Mouse (Mus musculus) brain, adult 2 months (tissue): Measurements from ENCODE around the gene Map3k3.
"Not testable (repeated sequence)": the region's sequence is repeated elsewhere in the genome, so short reads cannot be mapped to it uniquely, and the experiment has no call there.

ENCODE experiments used
- DNase-seq: peaks from one replicate; pipeline ENCODE4 v3.0.0; 2011; ENCODE audit warnings: low read depth, low spot score

The Map3k3 gene

DNA sequence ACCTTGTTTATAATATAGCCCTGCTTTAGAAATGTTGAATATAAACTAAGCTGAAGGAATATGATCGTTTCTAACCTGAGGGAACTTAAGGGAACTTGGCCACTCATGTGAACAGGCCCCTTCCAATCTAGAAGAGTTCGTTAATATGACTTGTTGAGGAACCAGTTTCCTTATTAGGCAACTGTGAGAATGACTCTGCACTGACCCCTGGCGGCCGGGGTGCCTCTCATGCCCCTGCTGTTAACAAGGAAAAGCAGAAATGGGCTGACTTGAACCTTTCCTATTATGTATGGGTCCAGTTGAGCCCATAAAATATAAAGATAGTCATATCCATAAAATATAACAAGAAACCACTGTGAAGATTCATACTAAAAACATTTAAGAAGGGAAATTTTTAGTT, 8.1 kb upstream of the Map3k3 start:
- peak; percentile 80 for DNase-seq

- DNase-seq: peak; percentile 73
Measured at GRCm38 (mm10) chr11:106084911-106085561, 623 bp downstream of the Map3k3 start.

GRCm38 (mm10) chr11:106098223-106098622, 13.8 kb downstream of the Map3k3 start:
- DNase-seq: no peak

DNA sequence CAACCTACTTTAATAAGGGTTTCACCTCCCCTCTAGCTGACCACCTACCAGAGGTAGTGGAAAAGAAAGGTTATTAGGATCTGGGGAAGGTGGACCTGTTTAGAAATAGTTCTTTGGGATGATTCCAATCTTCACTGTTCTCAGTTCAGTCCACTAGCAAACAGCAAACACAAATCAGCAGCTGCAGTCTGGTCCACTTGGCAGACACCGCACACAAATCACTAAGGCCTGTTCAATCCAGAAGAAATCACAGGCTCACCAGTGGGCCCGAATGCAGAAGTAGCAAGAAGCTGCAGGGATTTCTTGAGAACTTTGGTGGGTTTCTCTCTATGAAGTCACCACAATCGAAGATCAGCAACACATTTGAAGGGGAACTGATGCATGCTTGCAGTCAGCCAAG, 18.5 kb downstream of the Map3k3 start:
- DNase-seq: peak; percentile 30

- peak; percentile 19 for DNase-seq
Measured at GRCm38 (mm10) chr11:106106047-106106587, 21.7 kb downstream of the Map3k3 start.

- DNase-seq: no peak
Measured at GRCm38 (mm10) chr11:106111688-106112087, 27.3 kb downstream of the Map3k3 start.

- no peak for DNase-seq
Measured at GRCm38 (mm10) chr11:106122221-106122620, 37.8 kb downstream of the Map3k3 start.

- DNase-seq: peak; percentile 35
Measured at GRCm38 (mm10) chr11:106122736-106123135, 38.3 kb downstream of the Map3k3 start.

GRCm38 (mm10) chr11:106124784-106125183, 40.4 kb downstream of the Map3k3 start:
- DNase-seq: peak; percentile 65

- DNase-seq: no peak
Measured at GRCm38 (mm10) chr11:106125827-106126226, 41.4 kb downstream of the Map3k3 start.

GRCm38 (mm10) chr11:106126727-106127373, 42.4 kb downstream of the Map3k3 start:
- DNase-seq: not testable (repeated sequence)

GRCm38 (mm10) chr11:106129477-106129876, 45.1 kb downstream of the Map3k3 start:
- no peak for DNase-seq

GRCm38 (mm10) chr11:106132516-106132915, 48.1 kb downstream of the Map3k3 start:
- DNase-seq: no peak

GRCm38 (mm10) chr11:106134580-106135528, 50.4 kb downstream of the Map3k3 start:
- DNase-seq: peak; percentile 72

- DNase-seq: no peak
Measured at GRCm38 (mm10) chr11:106151219-106151618, 66.8 kb downstream of the Map3k3 start.

DNA sequence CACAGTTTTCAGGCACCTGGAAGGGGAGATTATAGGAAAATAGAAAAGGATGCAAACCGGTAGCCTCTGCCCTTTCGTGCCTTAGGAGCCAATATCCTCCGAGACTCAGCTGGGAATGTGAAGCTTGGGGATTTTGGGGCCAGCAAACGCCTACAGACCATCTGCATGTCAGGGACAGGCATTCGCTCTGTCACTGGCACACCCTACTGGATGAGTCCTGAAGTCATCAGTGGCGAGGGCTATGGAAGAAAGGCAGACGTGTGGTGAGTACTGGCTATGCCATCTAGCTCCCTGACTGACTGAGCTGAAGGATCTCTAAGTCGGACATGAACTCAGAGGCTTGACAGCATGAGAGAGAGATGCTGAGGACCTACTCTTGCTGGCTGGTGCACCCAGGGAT, 67.7 kb downstream of the Map3k3 start:
- DNase-seq: peak; percentile 92

DNA sequence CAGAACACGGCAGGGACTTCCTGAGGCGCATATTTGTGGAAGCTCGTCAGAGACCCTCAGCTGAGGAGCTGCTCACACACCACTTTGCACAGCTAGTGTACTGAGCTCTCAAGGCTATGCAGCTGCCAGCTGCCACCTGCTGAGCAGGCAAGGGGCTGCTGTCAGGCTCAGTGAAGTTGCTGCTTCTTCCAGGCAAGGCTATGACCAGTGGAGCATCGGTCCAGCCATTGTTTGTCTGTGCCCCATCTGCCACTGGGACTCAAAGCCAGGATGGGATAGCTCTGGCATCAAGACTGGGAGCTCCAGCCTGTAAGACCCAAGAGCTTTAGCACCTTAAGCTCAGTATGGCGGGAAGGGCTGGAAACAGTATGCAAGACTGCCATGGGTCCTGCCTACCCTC, 69.7 kb downstream of the Map3k3 start:
- peak; percentile 17 for DNase-seq

GRCm38 (mm10) chr11:106154770-106155169, 70.4 kb downstream of the Map3k3 start:
- DNase-seq: no peak

DNA sequence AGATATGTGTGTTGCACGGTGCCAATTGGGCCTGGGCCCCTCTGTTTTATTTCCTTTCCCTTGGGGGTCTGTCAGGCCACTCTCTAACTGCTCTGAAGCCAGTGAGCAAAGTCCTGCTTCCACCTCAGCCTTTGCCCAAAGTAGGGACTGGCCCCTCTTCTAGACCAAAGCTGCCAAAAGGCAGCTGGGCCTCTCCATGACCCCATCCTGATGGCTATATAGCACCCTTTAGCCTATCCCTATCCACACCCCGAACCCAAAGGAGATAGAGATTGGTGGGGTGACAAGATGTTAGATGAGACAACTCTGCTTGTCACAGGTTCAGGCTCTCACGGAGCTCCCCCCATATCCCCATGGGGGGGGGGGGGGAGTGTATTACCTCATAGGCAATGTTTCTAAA, 71.3 kb downstream of the Map3k3 start:
- no peak for DNase-seq

GRCm38 (mm10) chr11:106156257-106156656, 71.8 kb downstream of the Map3k3 start:
- no peak for DNase-seq

DNA sequence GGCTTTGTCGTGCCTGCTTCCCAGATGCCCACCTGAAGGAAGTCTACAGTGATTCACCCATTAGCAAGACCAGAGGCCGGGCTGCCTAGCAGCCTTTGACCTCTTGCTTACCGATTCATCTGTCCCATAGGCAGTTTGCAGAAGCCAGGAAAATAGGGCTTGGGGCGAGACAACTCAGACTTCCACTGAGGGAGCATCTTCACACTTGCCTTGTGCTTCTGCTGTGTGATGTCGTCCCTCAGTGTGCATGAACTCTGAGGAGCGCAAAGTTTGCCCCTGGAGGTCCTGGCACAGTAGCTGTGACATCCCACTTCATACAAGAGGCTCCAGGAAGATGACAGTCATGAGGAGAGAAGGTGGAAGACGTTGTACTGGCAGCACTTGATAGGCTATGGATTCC, 72.7 kb downstream of the Map3k3 start:
- no peak for DNase-seq
